Mouse (Mus musculus): ENCODE results near the gene Rin3. TPM values are rescaled to one million over a fixed set of nuclear protein-coding genes. Genes with fewer than 3 reads are reported as not detected.

Gene Rin3
- polyA plus RNA-seq, 1 experiment from 2014 or later = 4.8 TPM

DNA sequence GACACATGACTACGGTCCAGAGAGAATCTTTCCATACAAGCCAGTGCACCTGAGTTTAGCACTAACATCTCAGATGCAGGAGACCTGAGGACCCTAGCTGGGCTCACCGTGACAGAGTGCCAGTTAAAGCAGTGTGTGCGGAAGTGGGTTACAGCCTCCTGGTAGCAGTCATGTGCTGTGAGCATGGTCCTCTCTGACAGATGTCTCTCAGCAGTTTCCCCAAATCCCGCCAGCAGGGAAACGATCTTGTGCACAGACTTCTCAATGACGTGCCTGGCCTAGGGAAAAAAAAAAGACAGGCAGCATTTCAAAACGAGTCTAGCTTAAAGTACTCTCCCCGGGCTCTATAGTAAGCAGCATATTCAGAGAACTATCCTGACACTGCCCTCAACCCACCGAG, 112.7 kb downstream of the Rin3 start:
- H3K36me3 ChIP-seq (ENCODE audit: control insufficient read depth, insufficient read depth, low read length) = peaks cover 2% of the 10 kb centered on the region; the same call in 1 of the 2 replicates
- H3K9ac ChIP-seq (ENCODE audit: low read length) = no peak overlapping the region
- H3K4me1 ChIP-seq (ENCODE audit: control insufficient read depth, insufficient read depth, low read length) = peaks cover 3% of the 10 kb centered on the region; the same call in 1 of the 2 replicates
- peaks cover 45% of the 10 kb centered on the region for H3K27me3 ChIP-seq (ENCODE audit: control insufficient read depth, insufficient read depth, low read length)
- no peak overlapping the region for H3K4me2 ChIP-seq
- H3K9me3 ChIP-seq (ENCODE audit: control insufficient read depth, low read length) = no peaks in the 10 kb centered on the region
- DNase-seq (ENCODE audit: low spot score, missing footprints) = peak; percentile 85
- WGBS = 69% methylated on average over 9 of the region's 9 CpGs
- ATAC-seq (ENCODE audit: low FRiP score) = no peak
- no peak overlapping the region for H3K4me3 ChIP-seq (ENCODE audit: low read depth, low read length)
- H3K27ac ChIP-seq (ENCODE audit: low read depth, low read length) = no peak overlapping the region

DNA sequence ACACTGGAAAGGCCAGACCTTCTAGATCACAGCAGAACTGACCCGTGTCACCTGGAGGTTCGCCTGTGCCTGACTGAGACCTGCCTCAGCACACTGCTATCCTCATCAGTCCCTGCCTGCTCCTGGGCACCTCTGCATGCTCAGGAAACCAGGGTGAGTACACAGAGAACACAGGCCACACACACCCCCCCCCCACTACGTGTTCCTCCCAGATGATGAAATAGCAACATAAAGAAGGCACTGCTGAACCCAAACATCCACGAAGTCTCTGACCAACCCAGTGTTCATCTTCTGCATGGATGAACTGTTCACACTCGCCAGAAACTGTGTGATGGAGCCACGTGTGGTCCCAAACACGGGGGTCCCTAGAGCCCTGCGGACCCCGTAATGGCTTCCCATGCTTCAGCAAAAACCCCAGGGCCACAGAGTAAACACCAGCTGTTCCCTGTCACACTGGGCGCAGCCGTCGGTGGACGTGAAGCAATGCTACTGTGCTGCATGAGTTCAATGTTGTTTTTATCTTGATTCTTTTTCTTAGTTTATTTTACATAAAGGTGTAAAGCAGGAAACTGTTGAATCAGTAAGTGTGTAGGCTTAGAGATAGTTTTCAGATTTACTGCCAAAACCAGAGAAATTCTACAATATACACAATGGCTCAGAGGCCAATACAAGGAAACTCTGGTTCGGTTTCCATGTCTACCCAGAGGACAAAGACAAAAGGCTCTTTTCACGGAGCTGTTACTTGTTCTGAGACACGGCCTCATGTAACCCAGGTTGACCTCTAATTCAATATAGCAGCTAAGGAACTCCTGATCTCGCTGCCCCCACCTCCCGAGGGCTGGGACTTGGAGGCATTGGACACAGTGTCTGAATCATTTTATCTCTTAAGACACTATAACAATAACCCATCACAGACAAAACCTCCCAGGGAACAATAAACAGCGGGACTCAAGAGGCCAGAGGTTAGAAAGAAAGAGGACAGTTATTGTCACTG, 113.4 kb downstream of the Rin3 start:
- peaks cover 4% of the 10 kb centered on the region; the same call in 1 of the 2 replicates for H3K36me3 ChIP-seq (ENCODE audit: control insufficient read depth, insufficient read depth, low read length)
- H3K4me3 ChIP-seq (ENCODE audit: low read depth, low read length) = no peak overlapping the region
- WGBS = 45% methylated on average over 19 of the region's 19 CpGs
- peaks cover 3% of the 10 kb centered on the region; the same call in 1 of the 2 replicates for H3K4me1 ChIP-seq (ENCODE audit: control insufficient read depth, insufficient read depth, low read length)
- H3K9me3 ChIP-seq (ENCODE audit: control insufficient read depth, low read length) = no peaks in the 10 kb centered on the region
- DNase-seq (ENCODE audit: low spot score, missing footprints) = no peak
- no peak overlapping the region for H3K27ac ChIP-seq (ENCODE audit: low read depth, low read length)
- ATAC-seq (ENCODE audit: low FRiP score) = peak; percentile 68
- H3K4me2 ChIP-seq = no peak overlapping the region
- no peak overlapping the region for H3K9ac ChIP-seq (ENCODE audit: low read length)
- H3K27me3 ChIP-seq (ENCODE audit: control insufficient read depth, insufficient read depth, low read length) = peaks cover 45% of the 10 kb centered on the region

DNA sequence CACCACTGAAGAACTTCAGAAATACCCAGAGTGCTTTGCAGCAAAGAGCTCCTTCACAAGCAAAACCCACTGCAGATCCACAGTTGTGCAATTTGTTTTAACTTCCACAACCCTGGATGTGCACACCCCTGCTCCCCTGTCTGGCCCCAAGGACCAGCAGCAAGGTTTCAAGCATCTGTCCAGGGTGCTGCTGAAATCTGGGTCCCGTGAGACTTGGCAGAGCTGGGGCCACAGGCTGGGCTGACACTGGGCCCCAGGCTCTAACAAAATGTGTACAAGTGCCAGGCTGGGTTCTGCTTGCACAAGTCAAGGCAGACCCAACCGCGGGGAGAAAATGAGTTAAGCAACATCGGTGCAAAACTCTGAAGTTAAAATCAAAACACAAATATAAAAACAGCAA, 115.7 kb downstream of the Rin3 start:
- H3K9ac ChIP-seq (ENCODE audit: low read length) = no peak overlapping the region
- no peak for DNase-seq (ENCODE audit: low spot score, missing footprints)
- no peak overlapping the region for H3K4me3 ChIP-seq (ENCODE audit: low read depth, low read length)
- peaks cover 3% of the 10 kb centered on the region; the same call in 1 of the 2 replicates for H3K4me1 ChIP-seq (ENCODE audit: control insufficient read depth, insufficient read depth, low read length)
- 88% methylated on average over 4 of the region's 4 CpGs for WGBS
- peaks cover 4% of the 10 kb centered on the region; the same call in 1 of the 2 replicates for H3K36me3 ChIP-seq (ENCODE audit: control insufficient read depth, insufficient read depth, low read length)
- no peak overlapping the region for H3K27ac ChIP-seq (ENCODE audit: low read depth, low read length)
- peaks cover 40% of the 10 kb centered on the region for H3K27me3 ChIP-seq (ENCODE audit: control insufficient read depth, insufficient read depth, low read length)
- H3K4me2 ChIP-seq = no peak overlapping the region
- no peaks in the 10 kb centered on the region for H3K9me3 ChIP-seq (ENCODE audit: control insufficient read depth, low read length)
- ATAC-seq (ENCODE audit: low FRiP score) = no peak

DNA sequence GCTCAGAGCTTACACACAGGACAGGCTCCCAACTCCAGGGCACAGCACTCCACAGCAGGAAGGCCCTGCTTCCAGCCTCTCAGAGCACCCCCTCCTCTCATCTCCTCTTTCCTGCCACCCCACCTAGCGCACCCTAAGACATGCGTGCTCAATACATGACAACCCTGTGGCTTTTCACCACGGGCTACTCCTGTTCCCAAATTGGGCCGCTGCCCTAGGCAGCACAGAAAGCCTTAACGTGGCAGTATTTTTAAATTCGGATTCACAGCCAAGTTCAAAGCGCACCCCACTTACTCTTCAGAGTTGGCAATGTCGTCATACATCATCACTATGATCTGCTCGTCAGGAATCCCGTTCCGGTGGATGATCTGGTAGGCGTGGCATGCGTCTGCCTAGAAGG, 130.3 kb downstream of the Rin3 start:
- WGBS = 92% methylated on average over 13 of the region's 13 CpGs
- Histone ChIP-seq H3K27ac (ENCODE audit: low read depth, low read length) (no peak overlapping the region), H3K36me3 (ENCODE audit: control insufficient read depth, insufficient read depth, low read length) (no peaks in the 10 kb centered on the region), H3K27me3 (ENCODE audit: control insufficient read depth, insufficient read depth, low read length) (no peaks in the 10 kb centered on the region), H3K4me2 (no peak overlapping the region), H3K9me3 (ENCODE audit: control insufficient read depth, low read length) (no peaks in the 10 kb centered on the region), H3K9ac (ENCODE audit: low read length) (no peak overlapping the region), H3K4me1 (ENCODE audit: control insufficient read depth, insufficient read depth, low read length) (no peaks in the 10 kb centered on the region), H3K4me3 (ENCODE audit: low read depth, low read length) (no peak overlapping the region)
- ATAC-seq (ENCODE audit: low FRiP score) = no peak
- DNase-seq (ENCODE audit: low spot score, missing footprints) = no peak

DNA sequence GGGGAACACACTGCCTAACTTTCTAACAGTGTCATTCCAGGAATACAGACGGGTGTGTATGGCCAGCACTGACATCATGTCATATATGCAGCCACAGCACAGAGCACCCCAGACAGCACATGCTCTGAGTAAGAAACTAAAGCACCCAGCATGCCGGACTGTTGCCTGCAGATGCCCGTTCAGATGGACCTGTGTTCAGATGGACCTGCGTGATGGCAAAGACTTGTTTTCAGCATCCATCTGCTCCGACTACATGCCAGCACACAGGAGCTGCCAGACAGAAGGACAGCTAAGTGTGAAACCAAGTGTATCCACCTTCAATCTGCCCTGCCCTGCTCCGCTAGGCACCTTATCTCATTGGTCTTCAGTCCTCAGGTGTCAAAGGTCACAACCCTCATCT, 131.8 kb downstream of the Rin3 start:
- Histone ChIP-seq H3K27ac (ENCODE audit: low read depth, low read length) (no peak overlapping the region), H3K36me3 (ENCODE audit: control insufficient read depth, insufficient read depth, low read length) (no peaks in the 10 kb centered on the region), H3K4me1 (ENCODE audit: control insufficient read depth, insufficient read depth, low read length) (peaks cover 2% of the 10 kb centered on the region; the same call in 1 of the 2 replicates), H3K4me3 (ENCODE audit: low read depth, low read length) (no peak overlapping the region), H3K9ac (ENCODE audit: low read length) (no peak overlapping the region), H3K4me2 (no peak overlapping the region), H3K9me3 (ENCODE audit: control insufficient read depth, low read length) (no peaks in the 10 kb centered on the region), H3K27me3 (ENCODE audit: control insufficient read depth, insufficient read depth, low read length) (no peaks in the 10 kb centered on the region)
- WGBS = 93% methylated on average over 6 of the region's 6 CpGs
- no peak for ATAC-seq (ENCODE audit: low FRiP score)
- DNase-seq (ENCODE audit: low spot score, missing footprints) = peak; percentile 53

DNA sequence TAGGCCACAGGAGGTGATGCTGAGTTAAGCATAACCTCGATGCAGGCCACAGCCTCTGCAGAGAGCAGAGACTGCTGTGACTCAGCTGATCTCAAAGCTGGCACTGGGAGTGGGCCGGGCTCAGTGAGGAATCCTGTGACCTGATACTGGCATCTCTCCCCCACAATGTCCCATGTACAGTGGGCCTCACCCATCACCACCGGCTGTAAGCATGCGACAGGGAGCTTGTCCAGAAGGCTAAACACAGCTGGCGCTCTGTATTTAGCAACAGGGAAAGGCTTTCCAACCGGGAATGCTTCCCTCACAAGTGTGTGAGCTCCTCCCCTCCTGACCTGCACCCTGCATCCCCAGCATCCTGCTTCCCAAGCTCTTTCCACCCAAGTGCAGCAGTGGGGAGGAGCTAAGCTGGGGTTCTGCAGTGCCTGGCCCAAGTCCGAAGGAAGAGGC, 133.6 kb downstream of the Rin3 start:
- no peak overlapping the region for H3K4me3 ChIP-seq (ENCODE audit: low read depth, low read length)

DNA sequence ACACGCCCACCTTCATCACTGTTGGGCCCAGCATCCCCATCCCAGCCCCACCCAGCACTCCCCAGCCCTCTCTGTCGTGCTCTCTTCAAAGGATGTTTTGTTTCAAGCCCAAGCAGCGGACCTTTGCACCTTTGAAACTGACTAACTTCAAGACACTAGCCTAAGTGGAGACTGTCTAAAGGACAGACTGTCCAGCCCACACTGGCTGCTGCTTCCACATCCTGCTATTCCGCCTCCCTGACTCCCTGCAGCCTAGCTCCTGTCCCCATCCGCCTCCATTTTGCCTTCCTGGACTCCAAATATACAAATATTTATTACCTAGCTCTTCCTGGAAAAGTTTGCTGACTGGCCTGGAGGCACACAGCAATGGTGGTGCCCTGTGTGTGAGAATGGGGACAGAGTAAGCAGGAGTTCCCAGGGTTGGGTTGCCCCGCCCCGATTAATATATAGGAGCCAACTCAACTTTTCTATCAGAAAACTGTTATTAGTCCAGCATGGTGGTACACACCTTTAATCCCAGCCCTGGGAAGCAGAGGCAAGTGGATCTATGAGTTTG, 134.2 kb downstream of the Rin3 start:
- Histone ChIP-seq H3K9ac (ENCODE audit: low read length) (no peak overlapping the region), H3K27me3 (ENCODE audit: control insufficient read depth, insufficient read depth, low read length) (no peaks in the 10 kb centered on the region), H3K36me3 (ENCODE audit: control insufficient read depth, insufficient read depth, low read length) (no peaks in the 10 kb centered on the region), H3K27ac (ENCODE audit: low read depth, low read length) (no peak overlapping the region), H3K4me1 (ENCODE audit: control insufficient read depth, insufficient read depth, low read length) (peaks cover 3% of the 10 kb centered on the region; the same call in 1 of the 2 replicates), H3K4me3 (ENCODE audit: low read depth, low read length) (no peak overlapping the region), H3K9me3 (ENCODE audit: control insufficient read depth, low read length) (no peaks in the 10 kb centered on the region), H3K4me2 (no peak overlapping the region)
- DNase-seq (ENCODE audit: low spot score, missing footprints) (peak; percentile 69), ATAC-seq (ENCODE audit: low FRiP score) (no peak)
- 70% methylated on average over 7 of the region's 7 CpGs for WGBS

More for the DNA sequence above, 133.6 kb downstream of the Rin3 start:
- H3K36me3 ChIP-seq (ENCODE audit: control insufficient read depth, insufficient read depth, low read length) = no peaks in the 10 kb centered on the region
- H3K4me1 ChIP-seq (ENCODE audit: control insufficient read depth, insufficient read depth, low read length) = peaks cover 3% of the 10 kb centered on the region; the same call in 1 of the 2 replicates
- H3K27me3 ChIP-seq (ENCODE audit: control insufficient read depth, insufficient read depth, low read length) = no peaks in the 10 kb centered on the region
- ATAC-seq (ENCODE audit: low FRiP score) (no peak), DNase-seq (ENCODE audit: low spot score, missing footprints) (no peak)
- H3K4me2 ChIP-seq = no peak overlapping the region
- no peak overlapping the region for H3K9ac ChIP-seq (ENCODE audit: low read length)
- H3K27ac ChIP-seq (ENCODE audit: low read depth, low read length) = no peak overlapping the region
- 47% methylated on average over 7 of the region's 7 CpGs for WGBS
- H3K9me3 ChIP-seq (ENCODE audit: control insufficient read depth, low read length) = no peaks in the 10 kb centered on the region

DNA sequence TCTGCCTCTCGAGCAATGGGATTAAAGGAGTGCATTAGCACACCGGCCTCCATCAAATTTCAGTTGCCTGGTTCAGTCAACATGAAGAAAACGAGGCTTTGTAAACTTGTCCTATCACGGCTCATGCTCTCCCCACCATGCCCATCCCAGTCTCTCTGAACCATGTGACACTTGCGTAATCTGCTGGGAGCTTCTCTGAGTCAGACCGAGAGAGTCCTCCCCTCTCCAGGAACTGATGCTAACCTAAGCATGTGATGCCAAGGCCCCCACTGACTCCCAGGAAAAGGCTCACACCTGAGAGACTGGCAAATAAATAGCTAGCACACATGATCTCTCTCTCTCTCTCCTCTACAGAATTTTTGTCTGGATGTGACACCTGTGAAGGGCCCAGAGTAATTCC, 134.9 kb downstream of the Rin3 start:
- Histone ChIP-seq H3K9me3 (ENCODE audit: control insufficient read depth, low read length) (no peaks in the 10 kb centered on the region), H3K27me3 (ENCODE audit: control insufficient read depth, insufficient read depth, low read length) (no peaks in the 10 kb centered on the region), H3K4me1 (ENCODE audit: control insufficient read depth, insufficient read depth, low read length) (peaks cover 3% of the 10 kb centered on the region; the same call in 1 of the 2 replicates), H3K4me3 (ENCODE audit: low read depth, low read length) (no peak overlapping the region), H3K27ac (ENCODE audit: low read depth, low read length) (no peak overlapping the region), H3K36me3 (ENCODE audit: control insufficient read depth, insufficient read depth, low read length) (no peaks in the 10 kb centered on the region), H3K4me2 (no peak overlapping the region), H3K9ac (ENCODE audit: low read length) (no peak overlapping the region)
- WGBS = 94% methylated on average over 6 of the region's 6 CpGs
- no peak for ATAC-seq (ENCODE audit: low FRiP score)
- DNase-seq (ENCODE audit: low spot score, missing footprints) = peak; percentile 6

DNA sequence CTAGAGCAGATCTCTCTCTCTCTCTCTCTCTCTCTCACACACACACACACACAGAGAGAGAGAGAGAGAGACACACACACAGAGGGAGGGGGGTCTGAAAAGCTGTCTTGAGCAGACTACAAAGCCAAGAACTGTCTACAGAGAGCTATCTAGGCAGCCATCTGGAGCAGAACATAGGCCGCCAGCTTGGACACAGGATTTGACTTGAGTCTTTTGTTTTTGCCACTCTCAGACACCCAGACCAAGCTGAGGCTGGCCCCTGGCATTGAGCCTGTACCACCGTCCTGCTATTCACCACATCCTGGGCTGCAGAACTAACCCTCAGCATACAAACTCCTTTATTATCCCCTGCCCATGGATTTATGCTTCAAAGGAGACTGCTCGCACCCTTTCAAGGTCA, 136.7 kb downstream of the Rin3 start:
- Histone ChIP-seq H3K4me2 (no peak overlapping the region), H3K9me3 (ENCODE audit: control insufficient read depth, low read length) (no peaks in the 10 kb centered on the region), H3K4me3 (ENCODE audit: low read depth, low read length) (no peak overlapping the region), H3K9ac (ENCODE audit: low read length) (no peak overlapping the region), H3K27me3 (ENCODE audit: control insufficient read depth, insufficient read depth, low read length) (no peaks in the 10 kb centered on the region), H3K4me1 (ENCODE audit: control insufficient read depth, insufficient read depth, low read length) (peaks cover 3% of the 10 kb centered on the region; the same call in 1 of the 2 replicates), H3K27ac (ENCODE audit: low read depth, low read length) (no peak overlapping the region), H3K36me3 (ENCODE audit: control insufficient read depth, insufficient read depth, low read length) (no peaks in the 10 kb centered on the region)
- ATAC-seq (ENCODE audit: low FRiP score) (peak; percentile 22; the same call in 1 of the 2 replicates), DNase-seq (ENCODE audit: low spot score, missing footprints) (peak; percentile 83)
- 63% methylated on average over 3 of the region's 3 CpGs for WGBS

Measured in midbrain, embryonic 11.5 days (tissue).